Mouse (Mus musculus) limb, embryonic 14.5 days (tissue): ENCODE results near the gene N4bp1. TPM values are rescaled to one million over a fixed set of nuclear protein-coding genes. Genes with fewer than 3 reads are reported as not detected.

Experiments used
- ATAC-seq: fragments of 200-750 bp; cut with Nextera tagmentation; 2 replicates; pipeline ENCODE4 v1.8.0; 2017; ENCODE audit warnings: low read depth, moderate number of reproducible peaks, moderate TSS enrichment; ENCODE audit not compliant: low FRiP score
- DNase-seq: peaks from one replicate; pipeline ENCODE4 v3.0.0-alpha.2; 2015; ENCODE audit warnings: low spot score
- H3K27ac ChIP-seq: fragments of 300-500 bp; sonication (generic); replicated peaks from 2 replicates; pipeline ENCODE4 v1.5.1; 2014; ENCODE audit warnings: low read depth, mild to moderate bottlenecking, low read length, moderate library complexity, mixed read lengths
- H3K27me3 ChIP-seq: fragments of 300-500 bp; sonication (generic); 2 replicates; pipeline ENCODE4 v1.6.1; 2014; ENCODE audit warnings: low read length, mixed read lengths; ENCODE audit not compliant: control insufficient read depth, insufficient read depth
- H3K36me3 ChIP-seq: fragments of 300-500 bp; sonication (generic); 2 replicates; pipeline ENCODE4 v1.6.1; 2014; ENCODE audit warnings: mild to moderate bottlenecking, low read length, moderate library complexity, mixed read lengths; ENCODE audit not compliant: control insufficient read depth, insufficient read depth
- H3K4me1 ChIP-seq: fragments of 300-500 bp; sonication (generic); 2 replicates; pipeline ENCODE4 v1.6.1; 2014; ENCODE audit warnings: antibody characterized with exemption, low read length, mixed read lengths; ENCODE audit not compliant: control insufficient read depth, insufficient read depth
- H3K4me2 ChIP-seq: fragments of 300-500 bp; sonication (generic); replicated peaks from 2 replicates; pipeline ENCODE4 v1.6.1; 2014; ENCODE audit warnings: low read depth, mild to moderate bottlenecking, low read length, moderate library complexity; ENCODE audit not compliant: severe bottlenecking
- H3K4me3 ChIP-seq: fragments of 300-500 bp; sonication (generic); replicated peaks from 2 replicates; pipeline ENCODE4 v1.5.1; 2014; ENCODE audit warnings: low read length
- H3K9ac ChIP-seq: fragments of 300-500 bp; sonication (generic); 2 replicates; pipeline ENCODE4 v1.6.1; 2014; ENCODE audit warnings: mild to moderate bottlenecking, low read depth, low read length, moderate library complexity; ENCODE audit not compliant: severe bottlenecking
- H3K9me3 ChIP-seq: fragments of 300-500 bp; sonication (generic); 2 replicates; pipeline ENCODE4 v1.6.1; 2016; ENCODE audit warnings: low read length; ENCODE audit not compliant: control insufficient read depth
- POLR2A ChIP-seq: fragments of 200-500 bp; IDR thresholded peaks from 2 replicates; pipeline ENCODE4 v1.8.0; 2012; ENCODE audit warnings: inconsistent platforms, mild to moderate bottlenecking, moderate library complexity, borderline replicate concordance; ENCODE audit not compliant: insufficient read depth, insufficient read length; ENCODE audit errors: extremely low read depth
- WGBS: fragments of 180-500 bp; shearing (Covaris S2); extraction: QIAGEN DNeasy Blood & Tissue Kit; methylation state at CpG from one replicate; pipeline ENCODE4 v1.1.7; 2014; 5-methylcytosine and 5-hydroxymethylcytosine counted together
- polyA plus RNA-seq, 2 experiments: library from polyadenylated mRNA; depleted of rRNA in 1 of 2; stranded (reverse) in 1 of 2; unstranded in 1 of 2; fragments of >200 nt; fragmentation: Nextera tagmentation in 1 of 2; extraction: Ambion mirVana in 1 of 2; gene quantifications; 2 replicates each; pipeline versions ENCODE4 v1.2.1 to v1.2.3; 2012 to 2014

N4bp1 gene
- polyA plus RNA-seq, 2 experiments = 11.8 to 20.3 TPM

- Histone ChIP-seq H3K9me3 (no peaks in the 10 kb centered on the region), H3K4me1 (no peaks in the 10 kb centered on the region), H3K36me3 (no peaks in the 10 kb centered on the region), H3K27ac (no peak overlapping the region), H3K4me3 (no peak overlapping the region), H3K27me3 (no peaks in the 10 kb centered on the region), H3K9ac (no peak overlapping the region), H3K4me2 (no peak overlapping the region)
- DNase-seq (no peak), ATAC-seq (no peak)
- TF ChIP-seq POLR2A = no peak
- WGBS = 76% methylated on average over 7 of the region's 7 CpGs
Observed at GRCm38 (mm10) chr8:86920024-86920423, 35.0 kb upstream of the N4bp1 start.

- no peak for DNase-seq
- 80% methylated on average over 4 of the region's 4 CpGs for WGBS
- Histone ChIP-seq H3K9me3 (no peaks in the 10 kb centered on the region), H3K4me2 (no peak overlapping the region), H3K4me1 (no peaks in the 10 kb centered on the region), H3K9ac (no peak overlapping the region), H3K4me3 (no peak overlapping the region), H3K36me3 (no peaks in the 10 kb centered on the region), H3K27ac (no peak overlapping the region), H3K27me3 (no peaks in the 10 kb centered on the region)
- TF ChIP-seq POLR2A = no peak
- ATAC-seq = no peak
Observed at GRCm38 (mm10) chr8:86919262-86919661, 34.2 kb upstream of the N4bp1 start.

- no peak overlapping the region for H3K27ac ChIP-seq
- no peak for TF ChIP-seq POLR2A
- 82% methylated on average over 2 of the region's 2 CpGs for WGBS
- no peak overlapping the region for H3K9ac ChIP-seq
- H3K27me3 ChIP-seq = no peaks in the 10 kb centered on the region
- H3K4me3 ChIP-seq = no peak overlapping the region
- no peak for DNase-seq
- H3K4me2 ChIP-seq = no peak overlapping the region
- no peaks in the 10 kb centered on the region for H3K36me3 ChIP-seq
- ATAC-seq = no peak
- no peaks in the 10 kb centered on the region for H3K9me3 ChIP-seq
- no peaks in the 10 kb centered on the region for H3K4me1 ChIP-seq
Observed at GRCm38 (mm10) chr8:86918093-86918492, 33.0 kb upstream of the N4bp1 start.

- H3K36me3 ChIP-seq = no peaks in the 10 kb centered on the region
- H3K9me3 ChIP-seq = no peaks in the 10 kb centered on the region
- 75% methylated on average over 2 of the region's 2 CpGs for WGBS
- ATAC-seq (no peak), DNase-seq (no peak)
- H3K27me3 ChIP-seq = no peaks in the 10 kb centered on the region
- no peak overlapping the region for H3K9ac ChIP-seq
- H3K4me3 ChIP-seq = no peak overlapping the region
- H3K4me1 ChIP-seq = no peaks in the 10 kb centered on the region
- no peak overlapping the region for H3K4me2 ChIP-seq
- H3K27ac ChIP-seq = no peak overlapping the region
- TF ChIP-seq POLR2A = no peak
Observed at GRCm38 (mm10) chr8:86917689-86918088, 32.6 kb upstream of the N4bp1 start.

GRCm38 (mm10) chr8:86916369-86916768 lies 31.3 kb upstream of the N4bp1 start:
- TF ChIP-seq POLR2A = no peak
- no peaks in the 10 kb centered on the region for H3K36me3 ChIP-seq
- no peak overlapping the region for H3K4me2 ChIP-seq
- H3K27ac ChIP-seq = no peak overlapping the region
- no peak overlapping the region for H3K4me3 ChIP-seq
- ATAC-seq = no peak
- no peaks in the 10 kb centered on the region for H3K4me1 ChIP-seq
- H3K27me3 ChIP-seq = no peaks in the 10 kb centered on the region
- H3K9ac ChIP-seq = no peak overlapping the region
- DNase-seq = no peak
- 92% methylated on average over 4 of the region's 4 CpGs for WGBS
- no peaks in the 10 kb centered on the region for H3K9me3 ChIP-seq

GRCm38 (mm10) chr8:86911136-86911535 lies 26.1 kb upstream of the N4bp1 start:
- no peak for ATAC-seq
- Histone ChIP-seq H3K36me3 (no peaks in the 10 kb centered on the region), H3K4me2 (no peak overlapping the region), H3K9me3 (no peaks in the 10 kb centered on the region), H3K27ac (no peak overlapping the region), H3K4me1 (no peaks in the 10 kb centered on the region), H3K9ac (no peak overlapping the region), H3K4me3 (no peak overlapping the region), H3K27me3 (no peaks in the 10 kb centered on the region)
- WGBS = 84% methylated on average over 8 of the region's 8 CpGs
- no peak for TF ChIP-seq POLR2A
- DNase-seq = no peak
